Mouse (Mus musculus) left cerebral cortex, postnatal 10 days (tissue): ENCODE data around the gene Jpt1. TPM values are rescaled to one million over a fixed set of nuclear protein-coding genes. Genes with fewer than 3 reads are reported as not detected.
A peak's percentile ranks its signal among the peaks of the same experiment; 100 is the strongest.
"Not testable (repeated sequence)": the region's sequence is repeated elsewhere in the genome, so short reads cannot be mapped to it uniquely, and the experiment has no call there.

Source experiments
- DNase-seq, 2 experiments: peaks; one replicate each; pipeline ENCODE4 v3.0.0; 2021 to 2022; ENCODE audit warnings: low spot score in 2 of 2, mixed read lengths in 1 of 2; ENCODE audit errors: extremely low spot score in 1 of 2
- intact Hi-C: fragments of 180-260 bp; cut with DNase I; formaldehyde crosslinking; loops from one replicate; pipeline ENCODE4 v1.15.1; 2025
- total RNA-seq, 2 experiments: library from RNA; stranded (reverse); gene quantifications; 2 replicates each; pipeline ENCODE4 v1.2.3; 2021

Jpt1 gene
- total RNA-seq, 2 experiments from 2014 or later: 312 to 341 TPM

- DNase-seq: peak in 1 of 2 experiments; percentile 79
These were observed 633 bp downstream of the Jpt1 start for GRCm38 (mm10) chr11:115513271-115514237.

DNA sequence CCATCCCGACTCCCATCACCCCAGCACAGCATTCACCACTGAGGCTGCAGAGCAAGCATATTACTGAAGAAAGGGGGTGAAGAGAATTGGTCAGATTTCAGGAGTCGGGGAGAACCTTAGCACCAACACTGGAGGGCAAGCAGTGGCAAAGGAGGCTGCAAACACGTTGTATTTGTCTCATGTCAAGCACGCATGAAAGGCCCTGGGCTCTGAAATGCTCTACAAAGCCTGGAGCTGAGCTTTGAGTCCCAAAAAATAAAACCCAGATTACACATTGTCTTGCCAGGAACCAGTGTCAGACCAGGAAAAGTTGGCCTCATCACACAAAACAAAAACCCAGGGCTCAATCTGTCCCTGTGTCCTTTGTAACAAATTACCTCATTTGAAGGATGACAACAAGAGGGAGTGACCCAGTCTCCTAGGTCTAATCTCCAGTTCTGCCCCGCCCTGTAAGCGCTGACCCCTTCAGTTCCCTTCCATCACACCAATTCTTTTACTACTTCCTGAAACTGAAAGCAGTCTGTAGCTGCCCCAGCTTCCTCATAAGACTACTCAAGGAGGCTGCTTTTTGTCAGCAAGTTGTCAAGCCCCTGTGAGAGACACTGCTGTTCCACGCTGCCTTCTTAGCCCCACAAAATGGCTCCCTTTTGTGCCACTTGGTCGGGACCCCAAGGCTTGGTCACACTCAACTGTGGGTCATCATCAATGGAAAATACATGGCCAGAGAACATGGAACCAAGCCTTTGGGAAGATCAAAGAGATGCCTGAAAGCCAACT lies 1.6 kb downstream of the Jpt1 start:
- intact Hi-C loops: no loop called here
- no peak for DNase-seq

More at GRCm38 (mm10) chr11:115513271-115514237, 633 bp downstream of the Jpt1 start:
- intact Hi-C loops: no loop called here

- intact Hi-C loops: no loop called here
- DNase-seq: no peak
These were observed 2.2 kb downstream of the Jpt1 start for GRCm38 (mm10) chr11:115512004-115512403.

DNA sequence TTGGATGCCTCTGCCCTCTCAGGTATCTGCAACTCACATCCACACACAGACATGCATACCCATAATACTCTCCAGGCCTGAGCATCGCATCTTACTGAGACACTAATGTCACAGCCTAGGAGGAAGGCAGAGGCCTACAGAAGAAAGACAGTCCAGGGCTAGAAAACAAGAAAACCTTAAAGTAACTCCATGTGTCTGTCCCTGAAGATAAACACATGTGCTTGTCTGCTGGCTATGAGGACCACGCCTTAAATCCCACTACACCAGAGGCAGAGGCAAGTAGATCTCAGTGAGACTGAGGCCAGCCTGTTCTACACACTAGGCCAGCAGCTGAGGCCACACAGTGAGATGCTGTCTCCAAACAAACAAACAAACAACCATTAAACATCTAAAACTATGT lies 3.1 kb downstream of the Jpt1 start:
- intact Hi-C loops: no loop called here
- DNase-seq: no peak

DNA sequence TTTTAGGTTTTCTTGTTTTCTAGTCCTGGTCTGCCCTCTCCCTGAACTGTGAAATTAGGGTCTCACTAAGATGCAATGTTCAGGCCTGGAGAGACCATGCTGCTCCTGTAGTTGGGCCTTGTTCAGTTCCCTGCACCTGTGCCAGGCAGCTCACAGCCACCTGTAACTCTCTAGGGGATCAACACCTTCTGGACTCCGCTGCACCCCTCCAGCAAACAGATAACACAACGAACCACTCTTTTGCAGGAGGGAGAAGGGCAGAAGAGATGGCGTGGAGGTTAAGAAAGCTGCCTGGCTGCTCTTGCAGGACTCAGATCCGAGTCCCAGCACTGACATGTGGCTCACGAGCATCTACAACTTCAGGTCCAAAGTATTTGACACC lies 3.7 kb downstream of the Jpt1 start:
- intact Hi-C loops: no loop called here
- DNase-seq: no peak

GRCm38 (mm10) chr11:115509773-115510506 lies 4.2 kb downstream of the Jpt1 start:
- intact Hi-C loops: no loop called here

DNA sequence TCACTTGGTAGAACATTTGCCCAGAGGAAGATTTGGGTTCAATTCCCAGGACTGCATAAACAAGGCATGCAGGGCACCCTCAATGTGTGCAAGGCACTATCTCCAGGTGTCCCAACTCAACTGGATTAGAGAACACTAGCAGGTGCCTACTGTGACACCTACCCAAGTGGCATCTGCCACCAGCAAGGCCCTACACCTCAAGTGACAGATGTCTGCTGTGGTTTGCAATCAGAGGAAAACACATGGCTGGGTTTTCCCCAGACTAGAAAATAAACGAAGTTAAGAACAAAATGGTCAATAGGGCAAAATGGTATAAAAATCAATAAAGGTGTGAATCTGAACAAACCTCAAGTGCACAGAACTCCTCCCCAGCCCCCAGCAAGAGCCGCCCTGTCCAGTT lies 6.1 kb downstream of the Jpt1 start:
- intact Hi-C loops: no loop called here

More at GRCm38 (mm10) chr11:115509773-115510506, 4.2 kb downstream of the Jpt1 start:
- DNase-seq: no peak

GRCm38 (mm10) chr11:115506586-115506985 lies 7.6 kb downstream of the Jpt1 start:
- no peak for DNase-seq
- intact Hi-C loops: no loop called here

More for the DNA sequence above, 6.1 kb downstream of the Jpt1 start:
- DNase-seq: no peak

DNA sequence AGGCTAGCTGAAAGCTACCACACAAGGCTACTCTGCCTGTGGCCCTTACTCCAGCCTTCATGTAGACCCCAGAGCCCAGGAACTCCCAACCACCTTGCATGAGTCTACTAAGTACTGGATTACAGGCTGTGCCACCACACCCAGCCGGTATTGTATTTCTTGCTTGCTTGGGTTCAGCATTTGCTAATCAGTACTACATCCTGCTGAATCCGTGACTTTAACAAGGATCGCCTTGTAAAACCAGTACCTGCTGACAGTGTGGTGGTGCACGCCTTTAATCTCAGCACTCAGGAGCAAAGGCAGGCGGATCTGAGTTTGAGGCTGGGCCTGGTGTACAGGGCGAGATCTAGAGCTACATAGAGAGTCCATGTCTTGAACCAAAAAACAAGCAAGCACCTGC lies 11.6 kb downstream of the Jpt1 start:
- DNase-seq: no peak
- intact Hi-C loops: no loop called here

DNA sequence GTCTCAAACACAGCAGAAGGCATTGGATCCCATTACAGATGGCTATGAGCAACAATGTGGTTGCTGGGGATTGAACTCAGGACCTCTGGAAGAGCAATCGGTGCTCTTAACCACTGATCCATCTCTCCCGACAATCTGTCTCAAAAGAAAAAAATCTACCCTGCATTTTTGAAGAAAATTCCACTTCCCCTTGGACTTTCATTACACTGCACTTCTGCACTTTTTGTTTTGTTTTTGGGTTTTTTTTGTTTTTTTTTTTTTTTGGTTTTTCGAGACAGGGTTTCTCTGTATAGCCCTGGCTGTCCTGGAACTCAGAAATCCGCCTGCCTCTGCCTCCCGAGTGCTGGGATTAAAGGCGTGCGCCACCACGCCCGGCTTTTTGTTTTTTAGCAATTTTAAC lies 17.6 kb downstream of the Jpt1 start:
- intact Hi-C loops, DNase-seq: not testable (repeated sequence)

DNA sequence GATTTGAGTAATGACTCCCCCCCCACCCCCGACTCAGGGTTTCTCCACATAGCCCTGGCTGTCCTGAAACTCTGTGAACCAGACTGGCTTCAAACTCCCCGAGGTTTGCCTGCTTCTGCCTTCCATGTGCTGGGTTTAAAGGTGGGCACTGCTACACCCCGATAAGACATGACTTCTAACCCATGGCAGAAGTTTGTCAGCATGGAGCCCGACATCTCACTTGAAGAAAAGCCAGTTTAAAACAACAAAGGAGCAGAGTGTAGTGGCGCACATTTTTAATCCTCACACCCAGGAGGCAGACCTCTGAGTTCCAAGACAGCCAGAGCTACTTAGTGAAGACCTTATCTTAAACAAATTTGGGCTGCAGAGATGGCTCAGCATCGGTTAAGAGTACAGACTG lies 21.8 kb downstream of the Jpt1 start:
- DNase-seq: no peak
- intact Hi-C loops: loop anchor here (5.0 kb wide), 1 partner anchor 320 kb away; the partner anchor contains the start of genes Caskin2 and Tsen54

DNA sequence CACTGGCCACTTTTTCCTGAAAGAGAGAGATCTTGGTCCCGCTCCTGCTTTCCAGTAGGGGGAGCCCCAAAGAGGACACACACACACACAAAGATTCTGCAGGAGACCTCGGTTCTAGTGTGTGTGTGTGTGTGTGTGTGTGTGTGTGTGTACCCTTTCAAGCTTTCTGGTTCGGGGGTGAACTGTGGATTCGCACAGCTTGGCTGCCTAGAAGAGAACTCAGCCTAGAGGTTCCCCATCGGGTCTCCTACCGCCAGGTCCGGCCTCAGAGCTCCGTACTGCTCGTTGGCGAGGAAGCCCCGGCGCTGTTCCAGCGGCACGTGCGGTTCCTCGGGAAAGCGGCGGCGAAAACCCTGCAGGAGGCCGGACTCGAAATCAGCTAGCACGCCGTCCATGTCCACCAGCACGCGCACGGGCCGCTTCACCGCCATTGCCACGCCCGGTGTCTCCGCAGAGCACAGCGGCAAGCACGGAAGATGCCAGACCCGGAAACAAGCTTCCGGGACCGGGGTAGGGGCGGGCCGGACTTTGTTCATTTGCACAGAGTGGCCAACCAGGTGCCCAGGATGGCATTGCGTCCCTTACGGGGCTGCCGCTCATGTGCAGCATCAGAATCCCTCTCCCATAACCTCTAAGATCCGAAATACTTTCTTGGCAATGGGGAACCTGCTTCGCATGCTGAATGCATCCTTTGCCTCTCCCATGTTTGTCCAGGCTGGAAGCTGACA lies 22.7 kb downstream of the Jpt1 start, which contains the start of gene Nt5c:
TSS of gene Nt5c (minus strand) at position 507 of the 728 bp plus-strand sequence.
- DNase-seq: peak; percentile 84 to 89
- intact Hi-C loops: loop anchor here (5.0 kb wide), 1 partner anchor 321 kb away; the partner anchor contains the start of genes Caskin2 and Tsen54

GRCm38 (mm10) chr11:115490441-115491355 lies 23.5 kb downstream of the Jpt1 start:
- intact Hi-C loops: loop anchor here (5.0 kb wide), 1 partner anchor 322 kb away; the partner anchor contains the start of genes Caskin2 and Tsen54
- no peak for DNase-seq

- no peak for DNase-seq
- intact Hi-C loops: no loop called here
These were observed 25.6 kb downstream of the Jpt1 start for GRCm38 (mm10) chr11:115488551-115489104.

GRCm38 (mm10) chr11:115485155-115485554 lies 29.0 kb downstream of the Jpt1 start:
- no peak for DNase-seq
- intact Hi-C loops: no loop called here

DNA sequence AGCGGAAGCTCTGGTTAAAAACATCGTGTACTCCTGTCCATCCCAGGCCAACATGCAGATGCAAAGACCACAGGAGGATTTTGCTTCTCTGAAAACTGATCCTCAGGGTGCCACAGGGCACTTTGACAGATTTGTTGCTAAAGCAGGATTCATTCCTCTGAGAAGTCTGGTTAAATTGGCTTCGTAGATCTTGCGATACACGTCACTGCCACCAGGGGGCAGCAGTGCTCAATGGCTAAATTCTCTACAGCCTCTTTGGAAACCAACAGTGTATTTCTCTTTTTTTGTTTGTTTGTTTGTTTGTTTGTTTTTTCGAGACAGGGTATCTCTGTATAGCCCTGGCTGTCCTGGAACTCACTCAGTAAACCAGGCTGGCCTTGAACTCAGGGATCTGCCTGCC lies 30.5 kb downstream of the Jpt1 start:
- intact Hi-C loops: no loop called here
- DNase-seq: peak; percentile 70 to 74

- no peak for DNase-seq
- intact Hi-C loops: no loop called here
These were observed 30.9 kb downstream of the Jpt1 start for GRCm38 (mm10) chr11:115483278-115483677.
